Mouse (Mus musculus): ENCODE results near the gene Noto. TPM values are rescaled to one million over a fixed set of nuclear protein-coding genes. Genes with fewer than 3 reads are reported as not detected.
A peak's percentile ranks its signal among the peaks of the same experiment; 100 is the strongest.

Noto gene
- total and polyA plus RNA-seq, 3 experiments: not detected

DNA sequence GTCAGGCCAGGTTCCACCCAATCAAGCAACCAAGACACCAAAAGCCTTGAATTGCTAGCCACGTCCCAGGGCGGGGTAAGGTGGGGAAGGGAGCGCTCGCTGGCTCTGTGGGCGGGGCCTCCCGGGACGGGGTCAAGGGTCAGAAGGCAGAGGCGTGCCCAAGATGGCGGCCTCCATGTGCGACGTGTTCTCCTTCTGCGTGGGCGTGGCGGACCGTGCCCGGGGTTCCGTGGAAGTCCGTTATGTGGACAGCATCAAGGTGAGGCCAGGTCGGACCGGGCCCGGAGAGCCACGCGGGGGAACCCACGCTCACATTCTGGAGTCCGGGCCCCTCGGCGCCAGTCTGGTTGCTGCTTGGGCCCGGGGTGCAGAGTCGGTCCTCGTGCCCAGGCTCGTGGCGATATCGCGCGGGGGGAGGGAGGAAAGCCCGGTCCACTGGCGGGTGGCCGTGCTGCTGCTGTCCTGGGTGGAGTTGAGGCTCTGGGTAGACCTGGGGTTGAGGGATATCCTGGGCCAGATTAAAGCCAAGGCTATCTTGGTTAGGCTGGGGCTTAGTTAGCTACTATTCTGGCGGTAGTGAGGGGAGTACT, 8.3 kb downstream of the Noto start, which contains the start of gene Smyd5 (continued):
- TF ChIP-seq HCFC1 (IDR thresholded peaks at IDR 0.05; ENCODE audit: low read depth, low read length) (peak; percentile 85), MEF2A (IDR thresholded peaks at IDR 0.05; ENCODE audit: extremely low read depth, insufficient replicate concordance, low read depth, low read length, poor library complexity, severe bottlenecking) (no peak), SMC3 (IDR thresholded peaks at IDR 0.05; ENCODE audit: low read depth, low read length) (0 out of 2 replicates have a peak, but pooled peaks have one; percentile 2), GATA1 (IDR thresholded peaks at IDR 0.05; ENCODE audit: low read depth, low read length) (no peak), TBP (IDR thresholded peaks at IDR 0.05; ENCODE audit: low read depth, low read length) (0 out of 2 replicates have a peak, but pooled peaks have one; percentile 40), E2F4 (IDR thresholded peaks at IDR 0.05; ENCODE audit: borderline replicate concordance, low read depth, low read length) (no peak), USF1 (IDR thresholded peaks at IDR 0.05; ENCODE audit: low read depth, low read length) (0 out of 2 replicates have a peak, but pooled peaks have one; percentile 5), MYB (IDR thresholded peaks at IDR 0.05; ENCODE audit: low read depth, low read length) (no peak), GABPA (IDR thresholded peaks at IDR 0.05; ENCODE audit: low read depth, low read length) (no peak), ZNF384 (IDR thresholded peaks at IDR 0.05; ENCODE audit: low read depth, low read length) (no peak), ELF1 (IDR thresholded peaks at IDR 0.05; ENCODE audit: low read depth, low read length) (peak; percentile 7; the same call in 1 of the 2 replicates), ZKSCAN1 (IDR thresholded peaks at IDR 0.05; ENCODE audit: low read depth, low read length) (no peak), USF2 (IDR thresholded peaks at IDR 0.05; ENCODE audit: borderline replicate concordance in 1 of 2, insufficient read depth in 1 of 2, low read depth in 1 of 2, low read length in 2 of 2) (no peak), CTCF (IDR thresholded peaks at IDR 0.05 in 2 of 3, conservative IDR thresholded peaks at IDR 0.05 in 1 of 3; ENCODE audit: control insufficient read depth in 1 of 3, insufficient read depth in 1 of 3, low read depth in 2 of 3, low read length in 3 of 3, poor library complexity in 1 of 3, severe bottlenecking in 1 of 3) (no peak), MAFK (IDR thresholded peaks at IDR 0.05; ENCODE audit: borderline replicate concordance, low read depth, low read length) (no peak)

DNA sequence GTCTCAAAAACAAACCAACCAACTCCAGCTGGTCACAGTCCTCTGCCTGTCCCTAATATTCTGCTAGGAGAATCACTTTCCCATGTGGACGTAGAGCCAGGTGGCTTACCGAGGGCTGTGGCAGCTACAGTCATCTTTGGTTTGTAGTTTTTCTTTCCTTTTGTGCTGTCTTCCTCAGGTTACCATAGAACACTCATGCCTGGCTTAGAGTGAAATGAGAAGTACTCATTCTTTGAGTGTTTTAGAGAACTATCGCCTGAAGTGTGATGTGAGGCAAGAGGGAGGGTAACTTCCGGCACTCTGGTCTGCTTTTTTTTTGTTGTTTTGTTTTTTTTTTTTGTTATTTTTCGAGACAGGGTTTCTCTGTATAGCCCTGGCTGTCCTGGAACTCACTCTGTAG, 10.2 kb downstream of the Noto start:
- peak overlapping the region; percentile 7 for H3K9ac ChIP-seq (ENCODE audit: control insufficient read depth, low read depth, low read length, poor library complexity, severe bottlenecking)
- DNase-seq (ENCODE audit: low read depth, low spot score): no peak
- no peak for TF ChIP-seq CHD1 (IDR thresholded peaks at IDR 0.05; ENCODE audit: low read depth, low read length)
- no peak for TF ChIP-seq MAX (IDR thresholded peaks at IDR 0.05; ENCODE audit: low read length)
- TF ChIP-seq RAD21 (IDR thresholded peaks at IDR 0.05; ENCODE audit: low read depth, low read length): no peak
- no peak for TF ChIP-seq TBP (IDR thresholded peaks at IDR 0.05; ENCODE audit: low read depth, low read length)
- TF ChIP-seq RCOR1 (IDR thresholded peaks at IDR 0.05; ENCODE audit: low read depth, low read length): no peak
- no peak for TF ChIP-seq ZMIZ1 (IDR thresholded peaks at IDR 0.05; ENCODE audit: low read depth, low read length)
- peaks cover 0 to under 1% of the 10 kb centered on the region in 2 experiments; a peak in 1 of 4 replicates for H3K27me3 ChIP-seq (ENCODE audit: control insufficient read depth in 1 of 2, insufficient read depth in 2 of 2, low read length in 2 of 2)
- peaks cover 2 to 21% of the 10 kb centered on the region in 2 experiments; a peak in 3 of 4 replicates for H3K36me3 ChIP-seq (ENCODE audit: control insufficient read depth in 1 of 2, insufficient read depth in 2 of 2, low read length in 2 of 2)
- peaks cover 47% of the 10 kb centered on the region for H3K79me2 ChIP-seq (ENCODE audit: control insufficient read depth, insufficient read depth, low read length, poor library complexity)
- H3K27ac ChIP-seq (ENCODE audit: control insufficient read depth, low read depth, low read length): no peak overlapping the region
- no peak overlapping the region for H3K4me3 ChIP-seq (ENCODE audit: control insufficient read depth in 1 of 2, insufficient read depth in 1 of 2, low read depth in 2 of 2, low read length in 2 of 2)
- H3K9me3 ChIP-seq (replicated peaks; ENCODE audit: insufficient read depth, low read length): no peaks in the 10 kb centered on the region
- H3K4me1 ChIP-seq (ENCODE audit: control insufficient read depth in 1 of 2, insufficient read depth in 2 of 2, low read length in 2 of 2): peaks cover 4 to 17% of the 10 kb centered on the region in 2 experiments
